Mouse (Mus musculus): Measurements from ENCODE around the gene P4ha3. TPM values are rescaled to one million over a fixed set of nuclear protein-coding genes. Genes with fewer than 3 reads are reported as not detected.

P4ha3 gene
- polyA plus RNA-seq, 1 experiment, result 0.22 TPM

- peaks cover 7% of the 10 kb centered on the region for H3K27me3 ChIP-seq (replicated peaks)
- peaks cover 12% of the 10 kb centered on the region for H3K9me3 ChIP-seq
- H3K4me1 ChIP-seq, result no peaks in the 10 kb centered on the region
- no peak overlapping the region for H3K4me3 ChIP-seq (replicated peaks)
- peaks cover 46% of the 10 kb centered on the region for H3K36me3 ChIP-seq (replicated peaks; ENCODE audit: low read length)
- TF ChIP-seq FLI1 (IDR thresholded peaks at IDR 0.05; ENCODE audit: low read length) (no peak), GATA1 (IDR thresholded peaks at IDR 0.05; ENCODE audit: borderline replicate concordance, low read length) (no peak)
These were observed 38.4 kb downstream of the P4ha3 start for GRCm38 (mm10) chr7:100323721-100324120.

DNA sequence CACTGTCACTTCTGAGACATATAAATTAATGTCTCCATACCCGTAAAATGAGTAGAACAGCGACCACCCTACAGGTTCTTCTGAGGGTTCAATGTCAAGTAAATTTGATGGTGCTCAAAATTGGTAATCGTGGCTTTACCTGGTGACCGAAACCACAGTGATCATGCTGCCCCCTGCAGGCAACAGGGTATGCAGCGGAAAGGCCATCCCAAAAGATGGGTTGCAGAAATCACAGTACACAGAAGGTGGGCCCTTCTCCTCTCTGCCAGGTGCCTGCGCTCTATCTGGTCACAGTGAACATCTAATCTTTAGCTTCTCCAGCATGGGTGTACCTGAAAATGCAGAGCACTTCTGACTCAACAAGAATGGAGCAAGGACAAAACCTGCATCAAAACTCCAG is 40.2 kb downstream of the P4ha3 start:
- Histone ChIP-seq H3K9me3 (peaks cover 7% of the 10 kb centered on the region), H3K36me3 (replicated peaks; ENCODE audit: low read length) (peaks cover 63% of the 10 kb centered on the region), H3K27me3 (replicated peaks) (peaks cover 4% of the 10 kb centered on the region), H3K4me1 (no peaks in the 10 kb centered on the region), H3K4me3 (replicated peaks) (no peak overlapping the region)
- TF ChIP-seq GATA1 (IDR thresholded peaks at IDR 0.05; ENCODE audit: borderline replicate concordance, low read length) (no peak), FLI1 (IDR thresholded peaks at IDR 0.05; ENCODE audit: low read length) (no peak)

DNA sequence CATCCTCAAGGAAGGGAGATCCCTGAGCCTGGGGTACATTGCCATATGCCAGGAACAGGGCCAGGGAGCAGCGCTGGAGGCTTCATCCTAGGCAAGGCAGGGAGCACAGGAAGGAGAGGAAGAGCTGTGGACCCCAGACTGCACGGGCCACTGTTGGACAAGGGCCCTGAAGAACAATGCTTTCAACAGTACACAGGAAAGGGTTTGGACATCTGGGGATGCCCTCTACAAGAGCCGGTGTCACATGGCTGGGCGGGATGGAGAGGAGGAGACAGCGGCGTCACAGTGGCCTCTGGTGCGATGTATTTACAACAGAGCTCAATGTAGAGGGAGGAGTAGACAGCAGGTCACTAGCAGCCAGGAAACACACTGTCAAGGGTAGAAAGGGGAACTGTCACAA is 42.2 kb downstream of the P4ha3 start:
- Histone ChIP-seq H3K9me3 (no peaks in the 10 kb centered on the region), H3K4me1 (no peaks in the 10 kb centered on the region), H3K27me3 (replicated peaks) (no peaks in the 10 kb centered on the region), H3K36me3 (replicated peaks; ENCODE audit: low read length) (peaks cover 83% of the 10 kb centered on the region), H3K4me3 (replicated peaks) (no peak overlapping the region)
- TF ChIP-seq GATA1 (IDR thresholded peaks at IDR 0.05; ENCODE audit: borderline replicate concordance, low read length) (no peak), FLI1 (IDR thresholded peaks at IDR 0.05; ENCODE audit: low read length) (no peak)

DNA sequence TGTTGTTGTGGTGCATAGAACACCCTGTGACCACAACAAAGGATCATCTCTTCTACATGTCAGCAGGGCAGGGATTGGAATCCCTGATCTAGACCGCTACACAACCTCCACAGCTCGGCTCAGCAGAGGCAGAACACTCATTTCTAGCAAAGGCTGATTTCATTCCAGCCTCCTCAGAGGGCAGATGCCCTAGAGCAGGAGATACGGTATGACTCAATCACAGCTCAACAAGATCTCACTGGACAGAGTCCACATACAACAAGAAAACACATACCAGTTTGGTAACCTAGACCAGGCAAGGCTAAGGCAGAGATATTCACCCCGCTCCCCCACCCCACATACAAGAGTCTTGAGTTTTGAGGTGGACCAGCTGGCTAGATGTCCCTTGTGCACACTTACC is 43.3 kb downstream of the P4ha3 start:
- peaks cover 94% of the 10 kb centered on the region for H3K36me3 ChIP-seq (replicated peaks; ENCODE audit: low read length)
- H3K27me3 ChIP-seq (replicated peaks), result no peaks in the 10 kb centered on the region
- TF ChIP-seq GATA1 (IDR thresholded peaks at IDR 0.05; ENCODE audit: borderline replicate concordance, low read length) (no peak), FLI1 (IDR thresholded peaks at IDR 0.05; ENCODE audit: low read length) (no peak)
- no peak overlapping the region for H3K4me3 ChIP-seq (replicated peaks)
- no peaks in the 10 kb centered on the region for H3K4me1 ChIP-seq
- no peaks in the 10 kb centered on the region for H3K9me3 ChIP-seq

- Histone ChIP-seq H3K36me3 (replicated peaks; ENCODE audit: low read length) (peaks cover 99% of the 10 kb centered on the region), H3K4me1 (no peaks in the 10 kb centered on the region), H3K27me3 (replicated peaks) (no peaks in the 10 kb centered on the region), H3K4me3 (replicated peaks) (no peak overlapping the region), H3K9me3 (no peaks in the 10 kb centered on the region)
- TF ChIP-seq FLI1 (IDR thresholded peaks at IDR 0.05; ENCODE audit: low read length) (no peak), GATA1 (IDR thresholded peaks at IDR 0.05; ENCODE audit: borderline replicate concordance, low read length) (no peak)
These were observed 45.9 kb downstream of the P4ha3 start for GRCm38 (mm10) chr7:100331269-100331668.

DNA sequence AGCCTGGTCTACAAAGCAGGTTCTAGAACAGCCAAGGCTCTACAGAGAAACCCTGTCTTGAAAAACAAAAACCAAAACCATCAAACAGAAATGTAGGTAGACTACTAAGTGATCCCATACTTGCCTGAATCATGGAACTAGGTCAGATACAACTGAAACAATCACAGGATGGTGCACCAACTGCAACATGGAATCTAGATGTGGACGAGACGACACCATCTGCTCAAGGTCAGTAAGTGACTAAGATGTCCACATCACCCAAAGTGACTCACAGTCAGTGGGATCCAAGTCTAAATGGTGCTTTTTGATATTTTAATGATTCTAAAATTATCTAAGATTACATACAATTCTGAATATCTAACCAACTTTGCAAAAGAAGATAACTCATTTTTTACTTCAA is 50.6 kb downstream of the P4ha3 start:
- Histone ChIP-seq H3K36me3 (replicated peaks; ENCODE audit: low read length) (peaks cover 98% of the 10 kb centered on the region), H3K4me3 (replicated peaks) (no peak overlapping the region), H3K27me3 (replicated peaks) (no peaks in the 10 kb centered on the region), H3K9me3 (no peaks in the 10 kb centered on the region), H3K4me1 (no peaks in the 10 kb centered on the region)
- TF ChIP-seq FLI1 (IDR thresholded peaks at IDR 0.05; ENCODE audit: low read length) (no peak), GATA1 (IDR thresholded peaks at IDR 0.05; ENCODE audit: borderline replicate concordance, low read length) (no peak)

- Histone ChIP-seq H3K36me3 (replicated peaks; ENCODE audit: low read length) (peaks cover 59% of the 10 kb centered on the region), H3K4me1 (peaks cover 9% of the 10 kb centered on the region), H3K4me3 (replicated peaks) (no peak overlapping the region), H3K9me3 (no peaks in the 10 kb centered on the region), H3K27me3 (replicated peaks) (no peaks in the 10 kb centered on the region)
- TF ChIP-seq FLI1 (IDR thresholded peaks at IDR 0.05; ENCODE audit: low read length), result no peak
- TF ChIP-seq GATA1 (IDR thresholded peaks at IDR 0.05; ENCODE audit: borderline replicate concordance, low read length), result no peak
These were observed 69.7 kb downstream of the P4ha3 start for GRCm38 (mm10) chr7:100354984-100355383.

GRCm38 (mm10) chr7:100356324-100356723 is 71.0 kb downstream of the P4ha3 start:
- peaks cover 9% of the 10 kb centered on the region for H3K4me1 ChIP-seq
- H3K36me3 ChIP-seq (replicated peaks; ENCODE audit: low read length), result peaks cover 51% of the 10 kb centered on the region
- TF ChIP-seq FLI1 (IDR thresholded peaks at IDR 0.05; ENCODE audit: low read length) (no peak), GATA1 (IDR thresholded peaks at IDR 0.05; ENCODE audit: borderline replicate concordance, low read length) (no peak)
- H3K27me3 ChIP-seq (replicated peaks), result no peaks in the 10 kb centered on the region
- no peak overlapping the region for H3K4me3 ChIP-seq (replicated peaks)
- no peaks in the 10 kb centered on the region for H3K9me3 ChIP-seq

GRCm38 (mm10) chr7:100356768-100357167 is 71.4 kb downstream of the P4ha3 start:
- Histone ChIP-seq H3K36me3 (replicated peaks; ENCODE audit: low read length) (peaks cover 48% of the 10 kb centered on the region), H3K9me3 (no peaks in the 10 kb centered on the region), H3K27me3 (replicated peaks) (no peaks in the 10 kb centered on the region), H3K4me1 (peaks cover 10% of the 10 kb centered on the region), H3K4me3 (replicated peaks) (no peak overlapping the region)
- no peak for TF ChIP-seq FLI1 (IDR thresholded peaks at IDR 0.05; ENCODE audit: low read length)
- no peak for TF ChIP-seq GATA1 (IDR thresholded peaks at IDR 0.05; ENCODE audit: borderline replicate concordance, low read length)

GRCm38 (mm10) chr7:100357856-100358255 is 72.5 kb downstream of the P4ha3 start:
- Histone ChIP-seq H3K36me3 (replicated peaks; ENCODE audit: low read length) (peaks cover 46% of the 10 kb centered on the region), H3K27me3 (replicated peaks) (no peaks in the 10 kb centered on the region), H3K9me3 (no peaks in the 10 kb centered on the region), H3K4me3 (replicated peaks) (no peak overlapping the region), H3K4me1 (peaks cover 17% of the 10 kb centered on the region)
- TF ChIP-seq GATA1 (IDR thresholded peaks at IDR 0.05; ENCODE audit: borderline replicate concordance, low read length) (no peak), FLI1 (IDR thresholded peaks at IDR 0.05; ENCODE audit: low read length) (no peak)

DNA sequence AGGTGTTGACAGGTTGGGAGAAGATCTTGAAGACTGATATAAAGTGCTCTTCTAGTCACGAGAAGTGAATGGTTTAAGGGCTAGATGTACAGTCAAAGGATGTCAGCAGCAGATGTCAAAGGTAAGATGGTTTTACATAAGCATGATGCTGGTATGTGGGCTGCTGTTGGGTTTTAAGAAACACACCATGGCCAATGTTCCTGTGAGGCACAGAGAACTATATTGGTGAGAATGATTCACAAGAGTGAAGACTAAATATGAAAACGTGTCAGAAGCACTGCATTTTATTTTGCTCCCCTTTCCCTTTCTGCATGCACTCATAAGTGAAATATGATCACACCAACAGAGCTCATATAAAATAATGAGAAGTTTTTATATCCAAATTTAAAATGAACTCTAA is 77.8 kb downstream of the P4ha3 start:
- TF ChIP-seq GATA1 (IDR thresholded peaks at IDR 0.05; ENCODE audit: borderline replicate concordance, low read length) (no peak), FLI1 (IDR thresholded peaks at IDR 0.05; ENCODE audit: low read length) (no peak)
- Histone ChIP-seq H3K36me3 (replicated peaks; ENCODE audit: low read length) (peaks cover 26% of the 10 kb centered on the region), H3K4me3 (replicated peaks) (no peak overlapping the region), H3K9me3 (no peaks in the 10 kb centered on the region), H3K27me3 (replicated peaks) (no peaks in the 10 kb centered on the region), H3K4me1 (peaks cover 42% of the 10 kb centered on the region)

Data from megakaryocyte, embryonic 14.5 days (primary cell).